Mouse (Mus musculus): Measurements from ENCODE around the gene Ctsz. TPM values are rescaled to one million over a fixed set of nuclear protein-coding genes. Genes with fewer than 3 reads are reported as not detected.

Ctsz gene
- total and polyA plus RNA-seq, 3 experiments = 141 to 417 (median 219) TPM

DNA sequence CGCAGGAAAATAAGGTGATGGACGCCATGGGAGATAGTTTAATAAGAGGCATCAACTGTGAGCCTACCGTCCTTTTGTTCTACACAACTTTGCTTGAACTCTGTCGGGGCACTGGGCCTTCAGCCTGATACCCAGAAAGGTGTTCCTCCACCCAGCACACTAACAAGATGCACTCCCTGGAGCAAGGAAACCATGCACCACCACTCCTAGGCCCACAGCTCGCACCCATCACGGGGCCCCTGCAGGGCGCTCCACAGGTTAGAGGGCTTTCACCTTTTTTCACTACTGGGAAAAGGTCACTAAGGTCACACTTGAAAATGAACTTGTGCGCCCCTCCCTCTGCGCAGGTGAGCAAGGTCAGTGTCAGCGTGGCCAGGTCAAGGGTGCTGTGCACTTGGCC is 24.5 kb upstream of the Ctsz start:
- dilution Hi-C loops (cut with MboI; ENCODE audit: extremely low pct_ligation_motif_present, extremely low pct_unique_long_range_greater_than_20kb, low sequenced_read_pairs) = no loop called here
- Histone ChIP-seq H3K27ac (ENCODE audit: insufficient read depth, low read depth) (no peak overlapping the region), H3K27me3 (replicated peaks) (no peaks in the 10 kb centered on the region), H3K4me1 (ENCODE audit: control insufficient read depth in 1 of 2, insufficient read depth in 2 of 2) (peaks cover 0 to 14% of the 10 kb centered on the region in 2 experiments; a peak in 2 of 4 replicates), H3K9ac (ENCODE audit: insufficient read depth, low read depth) (peak overlapping the region; percentile 81), H3K79me2 (replicated peaks; ENCODE audit: control insufficient read depth, extremely low read depth, insufficient read depth, poor library complexity, severe bottlenecking) (peaks cover 17% of the 10 kb centered on the region), H3K9me3 (replicated peaks; ENCODE audit: low read length) (no peaks in the 10 kb centered on the region), H3K36me3 (replicated peaks in 1 of 2; ENCODE audit: control insufficient read depth in 1 of 2, insufficient read depth in 1 of 2, low read length in 1 of 2) (peaks cover 47 to 71% of the 10 kb centered on the region in 2 experiments), H3K4me2 (ENCODE audit: insufficient read depth, low read depth, poor library complexity, severe bottlenecking) (peak overlapping the region; percentile 39), H3K4me3 (replicated peaks in 1 of 3; ENCODE audit: low read depth in 2 of 3, low read length in 2 of 3, poor library complexity in 1 of 3) (peak overlapping the region; percentile 82 to 98 (median 94))
- TF ChIP-seq MYC (IDR thresholded peaks at IDR 0.05; ENCODE audit: low read depth, low read length) = 0 out of 2 replicates have a peak, but pooled peaks have one; percentile 3
- peak; percentile 40; the same call in 1 of the 2 replicates for TF ChIP-seq NRF1 (IDR thresholded peaks at IDR 0.05; ENCODE audit: low read depth, low read length)
- TF ChIP-seq EP300 (IDR thresholded peaks at IDR 0.05; ENCODE audit: low read length) = no peak
- no peak for DNase-seq (ENCODE audit: extremely low read depth)
- in situ Hi-C loops (cut with MboI; ENCODE audit: low pct_ligation_motif_present, low pct_unique_long_range_greater_than_20kb, low sequenced_read_pairs) = no loop called here

DNA sequence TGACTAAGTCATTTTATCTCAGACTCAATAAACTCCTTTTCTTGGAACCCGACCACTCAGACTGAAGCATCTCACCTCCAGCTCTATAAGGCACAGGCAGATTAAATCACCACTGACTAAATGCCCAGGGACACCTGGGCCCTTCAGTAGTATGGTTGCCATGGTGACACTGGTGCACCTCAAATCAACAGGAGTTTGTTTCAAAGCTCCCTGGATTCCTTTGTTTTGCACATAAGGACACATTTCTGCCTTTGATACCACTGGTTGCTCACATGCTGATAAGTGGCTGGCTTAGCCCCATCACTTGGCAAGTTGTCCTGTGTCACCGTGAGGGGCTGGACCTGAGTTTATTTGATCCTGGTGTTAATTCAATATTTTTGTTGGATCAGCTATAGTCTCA is 20.5 kb upstream of the Ctsz start:
- Histone ChIP-seq H3K4me1 (ENCODE audit: control insufficient read depth in 1 of 2, insufficient read depth in 2 of 2) (peaks cover 0 to 11% of the 10 kb centered on the region in 2 experiments; a peak in 2 of 4 replicates), H3K27ac (ENCODE audit: insufficient read depth, low read depth) (no peak overlapping the region), H3K36me3 (replicated peaks in 1 of 2; ENCODE audit: control insufficient read depth in 1 of 2, insufficient read depth in 1 of 2, low read length in 1 of 2) (peaks cover 23 to 33% of the 10 kb centered on the region in 2 experiments), H3K27me3 (replicated peaks) (no peaks in the 10 kb centered on the region), H3K4me3 (replicated peaks in 1 of 3; ENCODE audit: low read depth in 2 of 3, low read length in 2 of 3, poor library complexity in 1 of 3) (no peak overlapping the region), H3K9ac (ENCODE audit: insufficient read depth, low read depth) (no peak overlapping the region), H3K9me3 (replicated peaks; ENCODE audit: low read length) (no peaks in the 10 kb centered on the region), H3K79me2 (replicated peaks; ENCODE audit: control insufficient read depth, extremely low read depth, insufficient read depth, poor library complexity, severe bottlenecking) (peaks cover 17% of the 10 kb centered on the region), H3K4me2 (ENCODE audit: insufficient read depth, low read depth, poor library complexity, severe bottlenecking) (no peak overlapping the region)
- in situ Hi-C loops (cut with MboI; ENCODE audit: low pct_ligation_motif_present, low pct_unique_long_range_greater_than_20kb, low sequenced_read_pairs) = loop anchor here (10.0 kb wide), 1 partner anchor 145 kb away; no protein-coding TSS in a partner anchor
- DNase-seq (ENCODE audit: extremely low read depth) = no peak
- TF ChIP-seq TBP (conservative IDR thresholded peaks at IDR 0.05; ENCODE audit: low read depth, low read length) (no peak), MYC (IDR thresholded peaks at IDR 0.05; ENCODE audit: low read depth, low read length) (no peak), CHD1 (IDR thresholded peaks at IDR 0.05; ENCODE audit: low read depth, low read length) (no peak), NELFE (IDR thresholded peaks at IDR 0.05; ENCODE audit: low read depth, low read length) (no peak), ELF1 (IDR thresholded peaks at IDR 0.05; ENCODE audit: low read depth, low read length) (no peak), ZMIZ1 (IDR thresholded peaks at IDR 0.05; ENCODE audit: low read depth, low read length) (no peak), UBTF (IDR thresholded peaks at IDR 0.05; ENCODE audit: low read depth, low read length) (no peak), E2F4 (IDR thresholded peaks at IDR 0.05; ENCODE audit: insufficient replicate concordance, low read depth, low read length) (no peak), KAT2A (IDR thresholded peaks at IDR 0.05; ENCODE audit: insufficient replicate concordance, low read length) (no peak), ETS1 (conservative IDR thresholded peaks at IDR 0.05; ENCODE audit: low read depth, low read length) (no peak), MXI1 (IDR thresholded peaks at IDR 0.05; ENCODE audit: low read depth, low read length) (no peak), PAX5 (IDR thresholded peaks at IDR 0.05; ENCODE audit: low read length) (no peak), SMC3 (IDR thresholded peaks at IDR 0.05; ENCODE audit: low read depth, low read length) (no peak), RCOR1 (conservative IDR thresholded peaks at IDR 0.05; ENCODE audit: low read depth, low read length) (no peak)
- dilution Hi-C loops (cut with MboI; ENCODE audit: extremely low pct_ligation_motif_present, extremely low pct_unique_long_range_greater_than_20kb, low sequenced_read_pairs) = no loop called here

Measured in CH12.LX (cell line).